8 mouse cellular contexts compared by ENCODE assay signal in the genomic region with DNA sequence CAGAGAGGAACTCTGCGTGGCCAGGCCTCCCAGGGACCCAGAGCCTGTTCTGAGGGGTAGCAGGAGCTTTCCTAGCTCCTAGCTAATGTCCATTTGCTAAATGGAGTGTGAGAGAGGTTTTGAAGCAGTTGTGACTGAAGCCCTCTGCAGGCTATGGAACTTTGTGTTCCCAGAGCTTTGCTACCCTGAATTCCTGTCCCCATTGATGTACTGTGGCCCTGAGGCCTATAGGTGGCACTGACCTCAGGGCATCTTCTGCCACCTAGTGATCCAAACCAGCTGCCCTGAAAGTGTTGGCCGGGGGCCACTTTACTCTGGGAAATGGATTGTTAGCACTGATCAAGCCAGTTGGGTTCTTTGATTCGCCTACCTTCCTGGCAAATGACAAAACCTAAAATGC.
DNase-seq lines count a peak whose midpoint lies in the region; ATAC-seq and TF ChIP-seq lines count a peak whose summit lies in the region.
"Had no signal": no experiment of that assay in that cellular context is flagged by ENCODE, and none has a peak within 500 bp of the region (broad histone marks: within the 10 kb centered on the region; RNA-seq: fewer than 3 reads in every experiment).

No protein-coding gene starts in this region.

- H3K4me3 ChIP-seq in intestine, postnatal 0 days (ENCODE audit: low read depth, low read length) = no peak overlapping the region
- no peak overlapping the region for H3K4me3 ChIP-seq in intestine, embryonic 15.5 days (replicated peaks)
- no peak overlapping the region for H3K4me3 ChIP-seq in ES-Bruce4 (ENCODE audit: low read depth, low read length)
- H3K4me3 ChIP-seq: erythroblast, embryonic 14.5 days had no signal

- DNase-seq in cerebellum, adult 9-11 months = peak; percentile 11
- peak; percentile 85 for DNase-seq in lung, postnatal 10 days
- DNase-seq in thymus, postnatal 10 days (ENCODE audit: low spot score in 2 of 2) = no peak
- no peak for DNase-seq in B cell, adult 2 months

- no peak overlapping the region for H3K27ac ChIP-seq in intestine, postnatal 0 days (ENCODE audit: low read depth, low read length)
- H3K27ac ChIP-seq in intestine, embryonic 15.5 days = no peak overlapping the region
- H3K27ac ChIP-seq in ES-Bruce4 (ENCODE audit: insufficient read depth, low read length) = no peak overlapping the region

- H3K4me1 ChIP-seq in intestine, postnatal 0 days (replicated peaks; ENCODE audit: control insufficient read depth, insufficient read depth, low read length) = no peaks in the 10 kb centered on the region
- H3K4me1 ChIP-seq in intestine, embryonic 15.5 days (replicated peaks) = peaks cover under 1% of the 10 kb centered on the region; the same call in 1 of the 2 replicates
- H3K4me1 ChIP-seq in ES-Bruce4 (ENCODE audit: control insufficient read depth, insufficient read depth, low read length) = no peaks in the 10 kb centered on the region

- 81% methylated on average over 3 of the region's 3 CpGs for WGBS in intestine, postnatal 0 days
- WGBS in intestine, embryonic 15.5 days = 73% methylated on average over 3 of the region's 3 CpGs

- no peaks in the 10 kb centered on the region for H3K27me3 ChIP-seq in intestine, postnatal 0 days (replicated peaks; ENCODE audit: control insufficient read depth, insufficient read depth, low read length)
- H3K27me3 ChIP-seq in intestine, embryonic 15.5 days (replicated peaks) = no peaks in the 10 kb centered on the region
- H3K27me3 ChIP-seq in ES-Bruce4 (ENCODE audit: control insufficient read depth, insufficient read depth, low read length, poor library complexity, severe bottlenecking) = no peaks in the 10 kb centered on the region

- H3K36me3 ChIP-seq in intestine, postnatal 0 days (ENCODE audit: control insufficient read depth, insufficient read depth) = no peaks in the 10 kb centered on the region
- H3K36me3 ChIP-seq in intestine, embryonic 15.5 days = no peaks in the 10 kb centered on the region
- H3K36me3 ChIP-seq in ES-Bruce4 (ENCODE audit: control insufficient read depth, insufficient read depth, low read length, poor library complexity, severe bottlenecking) = no peaks in the 10 kb centered on the region

- TF ChIP-seq POLR2A in ES-Bruce4 (IDR thresholded peaks at IDR 0.05; ENCODE audit: insufficient read depth, low read length) = no peak

- no peak overlapping the region for H3K4me2 ChIP-seq in intestine, postnatal 0 days (replicated peaks; ENCODE audit: low read depth)
- H3K4me2 ChIP-seq in intestine, embryonic 15.5 days (replicated peaks) = no peak overlapping the region

- peak; percentile 71 for TF ChIP-seq CTCF in intestine, postnatal 0 days (IDR thresholded peaks at IDR 0.05; ENCODE audit: low read depth)
- peak; percentile 18 for TF ChIP-seq CTCF in ES-Bruce4 (IDR thresholded peaks at IDR 0.05; ENCODE audit: low read depth, low read length)

- no peak overlapping the region for H3K9ac ChIP-seq in intestine, postnatal 0 days (ENCODE audit: low read depth, low read length)
- H3K9ac ChIP-seq in intestine, embryonic 15.5 days = no peak overlapping the region
- no peak overlapping the region for H3K9ac ChIP-seq in ES-Bruce4 (ENCODE audit: low read depth, poor library complexity, severe bottlenecking)

- ATAC-seq in intestine, postnatal 0 days = no peak
- ATAC-seq in intestine, embryonic 15.5 days = no peak

- TF ChIP-seq EP300 in ES-Bruce4 (IDR thresholded peaks at IDR 0.05; ENCODE audit: insufficient read depth, low read depth, low read length) = no peak

- H3K9me3 ChIP-seq in intestine, postnatal 0 days (ENCODE audit: control insufficient read depth) = no peaks in the 10 kb centered on the region
- H3K9me3 ChIP-seq in intestine, embryonic 15.5 days = no peaks in the 10 kb centered on the region
- H3K9me3 ChIP-seq in ES-Bruce4 (replicated peaks; ENCODE audit: control insufficient read depth, insufficient read depth, low read length, poor library complexity, severe bottlenecking) = no peaks in the 10 kb centered on the region

Comparison
In these comparisons a context has a peak if more than half of its experiments do, and no peak if none do; other contexts are left out.
1. DNase-seq: peak in cerebellum, adult 9-11 months (single experiment) and lung, postnatal 10 days (single experiment); none in thymus, postnatal 10 days (0 of 2) and B cell, adult 2 months (0 of 2).